Comparison of ENCODE assay signal across 9 mouse cellular contexts in genomic region chr11:25644767-25645622, GRCm38 (mm10).
DNase-seq lines count a peak whose midpoint lies in the region; ATAC-seq lines count a peak whose summit lies in the region.
"Had no signal": no experiment of that assay in that cellular context is flagged by ENCODE, and none has a peak within 500 bp of the region (broad histone marks: within the 10 kb centered on the region; RNA-seq: fewer than 3 reads in every experiment).

No protein-coding gene starts in this region.

- H3K4me2 ChIP-seq in limb, embryonic 11.5 days (ENCODE audit: low read depth, severe bottlenecking), result peak overlapping the region; percentile 24; the same call in 1 of the 2 replicates
- H3K4me2 ChIP-seq in intestine, embryonic 15.5 days (replicated peaks), result no peak overlapping the region
- H3K4me2 ChIP-seq: liver, embryonic 13.5 days had no signal

- H3K36me3 ChIP-seq in embryonic facial prominence, embryonic 10.5 days (replicated peaks), result no peaks in the 10 kb centered on the region
- no peaks in the 10 kb centered on the region for H3K36me3 ChIP-seq in limb, embryonic 11.5 days (ENCODE audit: control insufficient read depth, insufficient read depth, low read length)
- H3K36me3 ChIP-seq in intestine, embryonic 15.5 days, result no peaks in the 10 kb centered on the region
- H3K36me3 ChIP-seq: liver, embryonic 13.5 days had no signal

- no peaks in the 10 kb centered on the region for H3K27me3 ChIP-seq in embryonic facial prominence, embryonic 10.5 days (replicated peaks; ENCODE audit: low read depth, poor library complexity, severe bottlenecking)
- no peaks in the 10 kb centered on the region for H3K27me3 ChIP-seq in limb, embryonic 11.5 days (ENCODE audit: control insufficient read depth, insufficient read depth, low read length)
- no peaks in the 10 kb centered on the region for H3K27me3 ChIP-seq in intestine, embryonic 15.5 days (replicated peaks)
- H3K27me3 ChIP-seq: liver, embryonic 13.5 days had no signal

- H3K27ac ChIP-seq in embryonic facial prominence, embryonic 10.5 days (replicated peaks), result no peak overlapping the region
- no peak overlapping the region for H3K27ac ChIP-seq in limb, embryonic 11.5 days (replicated peaks; ENCODE audit: low read depth, low read length)
- H3K27ac ChIP-seq in intestine, embryonic 15.5 days, result no peak overlapping the region
- H3K27ac ChIP-seq: liver, embryonic 13.5 days had no signal

- 52% methylated on average over 22 of the region's 22 CpGs for WGBS in embryonic facial prominence, embryonic 10.5 days
- WGBS in limb, embryonic 11.5 days, result 32% methylated on average over 22 of the region's 22 CpGs
- 64% methylated on average over 22 of the region's 22 CpGs for WGBS in intestine, embryonic 15.5 days

- H3K9ac ChIP-seq in limb, embryonic 11.5 days (ENCODE audit: low read length), result no peak overlapping the region
- H3K9ac ChIP-seq in intestine, embryonic 15.5 days, result no peak overlapping the region
- H3K9ac ChIP-seq: liver, embryonic 13.5 days had no signal

- peaks cover 22% of the 10 kb centered on the region for H3K4me1 ChIP-seq in embryonic facial prominence, embryonic 10.5 days
- H3K4me1 ChIP-seq in limb, embryonic 11.5 days (ENCODE audit: control insufficient read depth, insufficient read depth, low read length), result no peaks in the 10 kb centered on the region
- H3K4me1 ChIP-seq in intestine, embryonic 15.5 days (replicated peaks), result no peaks in the 10 kb centered on the region
- H3K4me1 ChIP-seq: liver, embryonic 13.5 days had no signal

- DNase-seq in cerebellum, postnatal 25 days, result peak; percentile 7 to 33
- DNase-seq in embryonic facial prominence, embryonic 10.5 days (ENCODE audit: low spot score), result no peak
- peak; percentile 45 to 70 for DNase-seq in kidney, adult 8-10 months
- peak; percentile 26 for DNase-seq in limb, embryonic 11.5 days (ENCODE audit: low spot score)
- peak; percentile 8 for DNase-seq in testis, postnatal 14 days (ENCODE audit: low spot score)
- DNase-seq in urinary bladder, postnatal 4 days (ENCODE audit: low spot score in 2 of 2), result no peak
- DNase-seq: liver, embryonic 13.5 days had no signal

- ATAC-seq in cerebellum, adult (ENCODE audit: insufficient number of reproducible peaks, low FRiP score, low TSS enrichment), result no peak
- no peak for ATAC-seq in limb, embryonic 11.5 days (ENCODE audit: insufficient number of reproducible peaks, low FRiP score, low TSS enrichment, low read depth)
- no peak for ATAC-seq in intestine, embryonic 15.5 days

- H3K4me3 ChIP-seq in embryonic facial prominence, embryonic 10.5 days, result peak overlapping the region; percentile 37; the same call in 1 of the 2 replicates
- H3K4me3 ChIP-seq in limb, embryonic 11.5 days (ENCODE audit: low read depth, low read length), result no peak overlapping the region
- H3K4me3 ChIP-seq in intestine, embryonic 15.5 days (replicated peaks), result no peak overlapping the region
- H3K4me3 ChIP-seq: liver, embryonic 13.5 days had no signal

- no peaks in the 10 kb centered on the region for H3K9me3 ChIP-seq in embryonic facial prominence, embryonic 10.5 days
- no peaks in the 10 kb centered on the region for H3K9me3 ChIP-seq in limb, embryonic 11.5 days (ENCODE audit: control insufficient read depth, low read length)
- H3K9me3 ChIP-seq in intestine, embryonic 15.5 days, result no peaks in the 10 kb centered on the region
- H3K9me3 ChIP-seq: liver, embryonic 13.5 days had no signal

Comparison
In these comparisons a context has a peak if more than half of its experiments do, and no peak if none do; other contexts are left out.
1. DNase-seq: peak in cerebellum, postnatal 25 days (2 of 2), kidney, adult 8-10 months (2 of 2), limb, embryonic 11.5 days (single experiment) and testis, postnatal 14 days (single experiment); none in embryonic facial prominence, embryonic 10.5 days (single experiment) and urinary bladder, postnatal 4 days (0 of 2).